Mouse (Mus musculus) kidney, embryonic 16.5 days (tissue): Measurements from ENCODE around the gene Lamc1. TPM values are rescaled to one million over a fixed set of nuclear protein-coding genes. Genes with fewer than 3 reads are reported as not detected.
A peak's percentile ranks its signal among the peaks of the same experiment; 100 is the strongest.

Experiments
- ATAC-seq: fragments of 200-750 bp; cut with Nextera tagmentation; 2 replicates; pipeline ENCODE4 v1.8.0; 2017; ENCODE audit warnings: moderate TSS enrichment; ENCODE audit not compliant: low FRiP score, low TSS enrichment
- H3K27ac ChIP-seq: fragments of 300-500 bp; sonication (generic); 2 replicates; pipeline ENCODE4 v1.5.1; 2014; ENCODE audit warnings: low read length
- H3K27me3 ChIP-seq: fragments of 300-500 bp; sonication (generic); 2 replicates; pipeline ENCODE4 v1.6.1; 2014; ENCODE audit warnings: low read length, control low read depth, mixed read lengths; ENCODE audit not compliant: insufficient read depth
- H3K36me3 ChIP-seq: fragments of 300-500 bp; sonication (generic); 2 replicates; pipeline ENCODE4 v1.6.1; 2014; ENCODE audit warnings: low read length, control low read depth, mixed read lengths; ENCODE audit not compliant: insufficient read depth
- H3K4me1 ChIP-seq: fragments of 300-500 bp; sonication (generic); 2 replicates; pipeline ENCODE4 v1.6.1; 2014; ENCODE audit warnings: low read length, control low read depth, mixed read lengths; ENCODE audit not compliant: insufficient read depth
- H3K4me2 ChIP-seq: fragments of 300-500 bp; sonication (generic); replicated peaks from 2 replicates; pipeline ENCODE4 v1.6.1; 2014; ENCODE audit warnings: low read depth, low read length
- H3K4me3 ChIP-seq: fragments of 300-500 bp; sonication (generic); 2 replicates; pipeline ENCODE4 v1.5.1; 2014; ENCODE audit warnings: mild to moderate bottlenecking, low read length
- H3K9ac ChIP-seq: fragments of 300-500 bp; sonication (generic); replicated peaks from 2 replicates; pipeline ENCODE4 v1.6.1; 2014; ENCODE audit warnings: low read length
- H3K9me3 ChIP-seq: fragments of 300-500 bp; sonication (generic); 2 replicates; pipeline ENCODE4 v1.6.1; 2016; ENCODE audit warnings: low read length, control low read depth
- WGBS: fragments of 180-500 bp; shearing (Covaris S2); extraction: QIAGEN DNeasy Blood & Tissue Kit; methylation state at CpG from one replicate; pipeline ENCODE4 v1.1.7; 2014; 5-methylcytosine and 5-hydroxymethylcytosine counted together
- polyA plus RNA-seq: library from polyadenylated mRNA; unstranded; fragments of >200 nt; fragmentation: Nextera tagmentation; extraction: Ambion mirVana; gene quantifications from 2 replicates; pipeline ENCODE4 v1.2.1, GENCODE M21; 2015

Gene Lamc1
- polyA plus RNA-seq, 1 experiment from 2014 or later: 105 TPM

- Histone ChIP-seq H3K9me3 (no peaks in the 10 kb centered on the region), H3K4me3 (no peak overlapping the region), H3K36me3 (peaks cover 6% of the 10 kb centered on the region; the same call in 1 of the 2 replicates), H3K27ac (no peak overlapping the region), H3K4me1 (peaks cover 71% of the 10 kb centered on the region), H3K4me2 (no peak overlapping the region), H3K27me3 (no peaks in the 10 kb centered on the region), H3K9ac (no peak overlapping the region)
- no peak for ATAC-seq
- 91% methylated on average over 1 of the region's 1 CpGs for WGBS
Observed at GRCm38 (mm10) chr1:153318741-153319140, 13.8 kb downstream of the Lamc1 start.

GRCm38 (mm10) chr1:153318287-153318686 is 14.3 kb downstream of the Lamc1 start:
- Histone ChIP-seq H3K9me3 (no peaks in the 10 kb centered on the region), H3K27me3 (no peaks in the 10 kb centered on the region), H3K36me3 (0 out of 2 replicates have a peak, but pooled peaks cover 8% of the 10 kb centered on the region), H3K4me2 (no peak overlapping the region), H3K4me1 (peaks cover 66% of the 10 kb centered on the region), H3K27ac (no peak overlapping the region), H3K9ac (no peak overlapping the region), H3K4me3 (no peak overlapping the region)
- ATAC-seq: no peak
- 92% methylated on average over 7 of the region's 7 CpGs for WGBS

GRCm38 (mm10) chr1:153317486-153318260 is 14.9 kb downstream of the Lamc1 start:
- no peak overlapping the region for H3K4me2 ChIP-seq
- peaks cover 63% of the 10 kb centered on the region for H3K4me1 ChIP-seq
- no peak overlapping the region for H3K9ac ChIP-seq
- WGBS: 66% methylated on average over 16 of the region's 16 CpGs
- peak overlapping the region; percentile 48 for H3K27ac ChIP-seq
- H3K9me3 ChIP-seq: no peaks in the 10 kb centered on the region
- 0 out of 2 replicates have a peak, but pooled peaks cover 9% of the 10 kb centered on the region for H3K36me3 ChIP-seq
- no peak overlapping the region for H3K4me3 ChIP-seq
- ATAC-seq: no peak
- no peaks in the 10 kb centered on the region for H3K27me3 ChIP-seq

- H3K27ac ChIP-seq: 0 out of 2 replicates have a peak overlapping the region, but pooled peaks have one; percentile 48
- H3K4me3 ChIP-seq: no peak overlapping the region
- no peaks in the 10 kb centered on the region for H3K9me3 ChIP-seq
- peaks cover 58% of the 10 kb centered on the region for H3K4me1 ChIP-seq
- no peak for ATAC-seq
- H3K27me3 ChIP-seq: no peaks in the 10 kb centered on the region
- H3K9ac ChIP-seq: no peak overlapping the region
- WGBS: 64% methylated on average over 8 of the region's 8 CpGs
- 0 out of 2 replicates have a peak, but pooled peaks cover 9% of the 10 kb centered on the region for H3K36me3 ChIP-seq
- H3K4me2 ChIP-seq: no peak overlapping the region
Observed at GRCm38 (mm10) chr1:153316956-153317355, 15.6 kb downstream of the Lamc1 start.

- H3K4me2 ChIP-seq: no peak overlapping the region
Observed at GRCm38 (mm10) chr1:153316286-153316685, 16.3 kb downstream of the Lamc1 start.

GRCm38 (mm10) chr1:153315121-153315520 is 17.5 kb downstream of the Lamc1 start:
- H3K9me3 ChIP-seq: no peaks in the 10 kb centered on the region
- no peak overlapping the region for H3K4me2 ChIP-seq
- WGBS: 91% methylated on average over 6 of the region's 6 CpGs
- H3K27ac ChIP-seq: no peak overlapping the region
- H3K9ac ChIP-seq: no peak overlapping the region
- no peaks in the 10 kb centered on the region for H3K27me3 ChIP-seq
- peaks cover 43% of the 10 kb centered on the region for H3K4me1 ChIP-seq
- no peak overlapping the region for H3K4me3 ChIP-seq
- 0 out of 2 replicates have a peak, but pooled peaks cover 9% of the 10 kb centered on the region for H3K36me3 ChIP-seq
- ATAC-seq: 0 out of 2 replicates have a peak, but pooled peaks have one; percentile 42

More at GRCm38 (mm10) chr1:153316286-153316685, 16.3 kb downstream of the Lamc1 start:
- no peak overlapping the region for H3K9ac ChIP-seq
- H3K4me1 ChIP-seq: peaks cover 52% of the 10 kb centered on the region
- H3K27ac ChIP-seq: no peak overlapping the region
- no peak for ATAC-seq
- H3K36me3 ChIP-seq: 0 out of 2 replicates have a peak, but pooled peaks cover 9% of the 10 kb centered on the region
- H3K9me3 ChIP-seq: no peaks in the 10 kb centered on the region
- H3K4me3 ChIP-seq: no peak overlapping the region
- H3K27me3 ChIP-seq: no peaks in the 10 kb centered on the region

GRCm38 (mm10) chr1:153312992-153313391 is 19.6 kb downstream of the Lamc1 start:
- Histone ChIP-seq H3K9me3 (no peaks in the 10 kb centered on the region), H3K4me1 (peaks cover 45% of the 10 kb centered on the region), H3K27ac (no peak overlapping the region), H3K27me3 (no peaks in the 10 kb centered on the region), H3K4me3 (no peak overlapping the region), H3K9ac (no peak overlapping the region), H3K4me2 (no peak overlapping the region), H3K36me3 (0 out of 2 replicates have a peak, but pooled peaks cover 9% of the 10 kb centered on the region)
- 90% methylated on average over 5 of the region's 5 CpGs for WGBS
- ATAC-seq: no peak

- Histone ChIP-seq H3K4me2 (no peak overlapping the region), H3K36me3 (0 out of 2 replicates have a peak, but pooled peaks cover 9% of the 10 kb centered on the region), H3K9me3 (no peaks in the 10 kb centered on the region), H3K27me3 (no peaks in the 10 kb centered on the region), H3K4me3 (no peak overlapping the region), H3K9ac (no peak overlapping the region), H3K27ac (no peak overlapping the region), H3K4me1 (peaks cover 30% of the 10 kb centered on the region)
- no peak for ATAC-seq
- WGBS: 79% methylated on average over 5 of the region's 5 CpGs
Observed at GRCm38 (mm10) chr1:153310190-153310589, 22.4 kb downstream of the Lamc1 start.

- Histone ChIP-seq H3K36me3 (0 out of 2 replicates have a peak, but pooled peaks cover 8% of the 10 kb centered on the region), H3K27ac (no peak overlapping the region; the same call in 1 of the 2 replicates), H3K4me3 (no peak overlapping the region), H3K27me3 (no peaks in the 10 kb centered on the region), H3K4me2 (no peak overlapping the region), H3K9ac (no peak overlapping the region), H3K9me3 (no peaks in the 10 kb centered on the region), H3K4me1 (peaks cover 30% of the 10 kb centered on the region)
- WGBS: 78% methylated on average over 4 of the region's 4 CpGs
- ATAC-seq: no peak
Observed at GRCm38 (mm10) chr1:153309310-153309709, 23.3 kb downstream of the Lamc1 start.

GRCm38 (mm10) chr1:153308915-153309296 is 23.7 kb downstream of the Lamc1 start:
- Histone ChIP-seq H3K9me3 (no peaks in the 10 kb centered on the region), H3K9ac (peak overlapping the region; percentile 15; the same call in 1 of the 2 replicates), H3K4me1 (peaks cover 30% of the 10 kb centered on the region), H3K36me3 (0 out of 2 replicates have a peak, but pooled peaks cover 3% of the 10 kb centered on the region), H3K4me2 (peak overlapping the region; percentile 18; the same call in 1 of the 2 replicates), H3K4me3 (no peak overlapping the region), H3K27me3 (no peaks in the 10 kb centered on the region), H3K27ac (peak overlapping the region; percentile 82; the same call in 1 of the 2 replicates)
- 0 out of 2 replicates have a peak, but pooled peaks have one; percentile 40 for ATAC-seq
- 56% methylated on average over 10 of the region's 10 CpGs for WGBS
